Mouse (Mus musculus) left cerebral cortex, postnatal 4 days (tissue): ENCODE measurements around the gene Ubxn4. TPM values are rescaled to one million over a fixed set of nuclear protein-coding genes. Genes with fewer than 3 reads are reported as not detected.
"Not testable (repeated sequence)": the region's sequence is repeated elsewhere in the genome, so short reads cannot be mapped to it uniquely, and the experiment has no call there.

Source experiments
- DNase-seq: peaks from one replicate; pipeline ENCODE4 v3.0.0-alpha.2; 2022
- intact Hi-C: fragments of 180-260 bp; cut with DNase I; formaldehyde crosslinking; loops from one replicate; pipeline ENCODE4 v1.15.1; 2025
- microRNA-seq: library from miRNA; unstranded; fragments of <30 nt; microRNA quantifications from one replicate; pipeline ENCODE4 v1.2.0, GENCODE M21; 2022
- total RNA-seq, 2 experiments: library from RNA; stranded (reverse); gene quantifications; 2 replicates each; pipeline ENCODE4 v1.2.3; 2021

The Ubxn4 gene
- total RNA-seq, 2 experiments from 2014 or later = 56.1 to 63.0 TPM

DNA sequence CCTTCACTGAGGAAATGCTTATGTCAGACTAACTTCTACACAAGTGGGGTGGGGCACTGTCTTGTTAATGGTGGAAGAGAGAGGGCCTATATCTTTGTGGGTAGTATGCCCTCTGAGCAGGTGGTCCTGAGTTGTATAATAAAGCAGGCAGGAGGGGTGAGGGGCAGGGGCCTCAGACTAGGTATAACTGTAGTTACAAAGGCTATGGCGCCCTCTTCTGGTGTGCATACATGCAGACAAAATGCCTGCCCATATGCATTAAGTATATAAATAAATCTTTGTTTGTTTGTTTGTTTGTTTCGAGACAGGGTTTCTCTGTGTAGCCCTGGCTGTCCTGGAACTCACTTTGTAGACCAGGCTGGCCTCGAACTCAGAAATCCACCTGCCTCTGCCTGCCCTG is 65.3 kb downstream of the Ubxn4 start:
- intact Hi-C loops = no loop called here
- peak; percentile 54 for DNase-seq

GRCm38 (mm10) chr1:128314665-128315064 is 70.9 kb downstream of the Ubxn4 start:
- no peak for DNase-seq
- intact Hi-C loops = no loop called here

DNA sequence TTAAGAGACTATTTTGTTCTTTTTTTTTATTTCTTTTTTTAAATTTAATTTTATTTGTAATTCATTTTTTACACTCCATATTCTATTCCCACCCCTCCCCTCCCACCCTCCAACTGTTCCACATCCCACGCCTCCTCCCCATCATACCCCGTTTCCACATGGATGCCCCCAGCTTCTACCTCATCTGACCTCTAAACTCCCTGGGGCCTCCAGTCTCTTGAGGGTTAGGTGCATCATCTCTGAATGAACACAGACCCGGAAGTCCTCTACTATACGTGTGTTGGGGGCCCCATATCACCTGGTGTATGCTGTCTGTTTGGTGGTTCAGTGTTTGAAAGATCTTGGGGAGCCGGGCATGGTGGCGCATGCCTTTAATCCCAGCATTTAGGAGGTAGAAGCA is 75.5 kb downstream of the Ubxn4 start:
- intact Hi-C loops, DNase-seq: not testable (repeated sequence)

DNA sequence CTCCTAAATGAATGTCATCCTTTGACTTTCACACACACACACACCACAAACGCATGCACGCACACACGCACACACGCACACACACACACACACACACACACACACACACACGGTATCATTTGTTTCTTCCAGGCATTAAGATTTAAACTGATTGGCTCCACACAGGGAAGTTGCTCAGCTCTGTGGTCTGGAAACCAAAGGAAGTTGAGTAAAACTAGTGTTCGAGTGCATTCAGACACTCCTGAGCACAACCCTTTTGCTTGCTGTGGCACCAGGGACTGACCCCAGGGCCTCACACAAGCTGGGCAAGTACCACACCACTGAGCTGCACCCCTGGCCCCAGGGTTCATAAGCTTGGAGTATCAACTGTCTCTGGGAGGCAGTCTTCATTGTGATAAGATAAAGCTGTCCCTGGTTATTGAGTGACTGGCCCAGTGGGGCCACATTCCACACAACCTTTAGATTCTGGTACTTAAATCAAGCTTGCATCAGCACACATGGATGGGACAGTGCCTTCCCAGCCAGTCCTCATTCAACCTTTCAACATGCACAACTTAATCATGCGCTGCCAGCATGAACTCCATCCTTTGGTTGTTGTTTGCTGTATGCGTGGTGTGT is 79.4 kb downstream of the Ubxn4 start:
- DNase-seq = no peak
- intact Hi-C loops = no loop called here

DNA sequence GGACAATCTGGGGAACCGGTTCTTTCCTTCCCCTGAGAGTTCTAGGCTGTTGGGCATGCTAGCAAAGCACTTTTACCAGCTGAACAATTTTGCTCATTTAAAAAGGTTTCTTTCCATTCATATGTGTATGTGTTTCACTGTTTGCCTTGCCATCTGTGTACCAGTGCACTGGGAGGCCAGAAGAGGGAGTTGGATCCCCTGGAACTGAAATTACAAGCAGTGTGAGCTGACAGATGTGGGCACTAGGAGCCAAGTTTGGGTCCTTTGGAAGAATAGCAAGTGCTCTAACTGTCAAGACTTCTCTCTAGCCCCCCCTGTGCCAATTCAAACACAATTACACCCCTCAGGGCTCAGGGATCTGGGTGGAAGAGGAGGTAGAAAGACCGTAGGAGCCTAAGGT is 81.0 kb downstream of the Ubxn4 start:
- intact Hi-C loops = no loop called here
- DNase-seq = no peak

DNA sequence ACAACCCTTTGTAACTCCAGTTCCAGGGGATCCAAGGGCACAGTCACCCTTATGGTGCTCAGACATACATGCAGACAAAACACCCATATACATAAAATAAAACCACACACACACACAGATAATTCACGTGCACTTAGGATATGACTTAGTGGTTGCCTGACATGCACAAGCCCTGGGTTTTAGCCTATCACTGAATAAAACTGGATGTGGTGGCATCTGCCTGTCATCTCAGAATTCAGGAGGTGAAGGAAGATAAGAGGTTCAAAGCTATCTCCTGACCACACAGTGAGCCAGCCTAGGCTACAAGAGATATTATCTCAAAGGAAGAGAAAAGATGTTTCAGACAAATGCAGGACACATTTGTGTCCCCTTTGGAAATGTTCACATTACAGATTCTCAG is 83.4 kb downstream of the Ubxn4 start:
- intact Hi-C loops = no loop called here
- DNase-seq = no peak

DNA sequence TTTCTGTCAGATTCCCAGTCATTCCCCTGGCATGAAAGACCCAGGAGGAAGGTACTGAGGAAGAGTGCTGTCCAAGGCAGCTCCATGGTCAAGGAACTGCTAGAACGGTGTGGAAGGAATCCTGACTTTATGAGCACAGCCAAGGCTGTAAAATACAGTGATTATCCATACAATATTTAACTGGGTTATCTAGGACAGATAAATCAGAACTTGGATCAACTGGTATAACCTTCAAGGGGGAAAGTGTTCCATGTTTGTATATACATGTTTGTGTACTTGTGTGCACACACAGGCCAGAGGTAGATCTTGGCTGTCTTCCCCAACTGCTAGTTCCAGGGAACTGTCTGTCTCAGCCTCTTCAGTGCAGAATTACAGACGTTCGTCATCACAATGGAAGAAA is 84.5 kb downstream of the Ubxn4 start, which contains the start of gene Lct:
TSS of gene Lct (minus strand) at position 101 of the 400 bp plus-strand sequence.
- intact Hi-C loops = no loop called here
- no peak for DNase-seq

Small RNA genes lying within 50 kb of the gene (microRNA-seq; reads per million reads assigned to microRNA genes)
- 15,066 reads per million, percentile 96 among the genes with 10 or more reads in this experiment for gene Mir128-1

Other genes with a start within 250 kb of the Ubxn4 start
- 10 to 100 TPM in 1 of 2 experiments, 1 to 10 TPM in 1; 8.4 to 11.0 TPM for gene Zranb3, start 140.9 kb upstream of the Ubxn4 start, total RNA-seq
- 100 to 1,000 TPM; 209 to 228 TPM for gene R3hdm1, start 140.7 kb upstream of the Ubxn4 start, total RNA-seq
- gene Lct, start 84.4 kb downstream of the Ubxn4 start, total RNA-seq = 1 to 10 TPM in 1 of 2 experiments, under 1 TPM in 1; 0.79 to 1.0 TPM
- gene Mcm6, start 115.7 kb downstream of the Ubxn4 start, total RNA-seq = 10 to 100 TPM; 24.0 to 26.0 TPM
- 10 to 100 TPM; 72.5 to 73.8 TPM for gene Dars, start 173.4 kb downstream of the Ubxn4 start, total RNA-seq